Mouse (Mus musculus): ENCODE results near the gene P2rx3.

- TF ChIP-seq CTCF (IDR thresholded peaks at IDR 0.05; ENCODE audit: low read depth, low read length) (no peak), POLR2A (IDR thresholded peaks at IDR 0.05; ENCODE audit: insufficient read depth, low read length) (no peak), EP300 (IDR thresholded peaks at IDR 0.05; ENCODE audit: insufficient read depth, low read depth, low read length) (no peak)
Observed at GRCm38 (mm10) chr2:84964111-84964801, 73.0 kb downstream of the P2rx3 start.

Measured in ES-Bruce4 (cell line).